Mouse (Mus musculus) granulocyte monocyte progenitor cell, adult 5-6 weeks (primary cell): ENCODE results near the gene Ren1. TPM values are rescaled to one million over a fixed set of nuclear protein-coding genes. Genes with fewer than 3 reads are reported as not detected.
A peak's percentile ranks its signal among the peaks of the same experiment; 100 is the strongest.

ENCODE experiments used
- ATAC-seq: replicated peaks from 2 replicates; pipeline ENCODE4 v1.8.0; 2016; ENCODE audit warnings: mild to moderate bottlenecking, moderate TSS enrichment, inconsistent platforms; ENCODE audit not compliant: poor library complexity, severe bottlenecking
- total RNA-seq, 2 experiments: library from RNA; stranded (forward) in 1 of 2; stranded (reverse) in 1 of 2; fragments of 200-712, 200-1000 nt in 1 of 2; fragments of >200 nt in 1 of 2; fragmentation: Nextera tagmentation in 1 of 2; gene quantifications; 2 replicates each; pipeline ENCODE4 v1.2.3; 2014 to 2017

Gene Ren1
- total RNA-seq (2014; fragmentation: Nextera tagmentation) (not detected in 2 replicates), total RNA-seq (2017) (not detected in 2 replicates)

DNA sequence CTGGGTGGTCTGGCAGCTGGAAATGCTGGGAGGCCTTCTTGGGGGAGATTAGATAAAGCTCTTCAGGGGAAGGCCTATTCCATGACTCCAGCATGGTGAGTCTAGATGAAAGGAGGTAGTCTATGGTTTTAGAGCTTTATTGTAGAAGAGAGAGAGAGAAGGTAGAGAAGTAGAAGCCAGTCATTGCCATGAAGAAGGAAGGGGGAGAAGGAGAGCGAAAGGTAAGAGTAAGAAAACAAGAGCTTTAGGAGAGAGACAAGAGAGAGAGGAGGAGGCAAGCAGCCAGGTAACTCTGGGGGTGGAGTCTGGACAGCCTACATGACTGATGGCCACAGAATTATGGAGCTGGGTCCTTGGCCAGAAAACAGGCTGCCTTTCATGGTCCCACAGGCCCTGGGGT is at the start of gene Ren1:
TSS of gene Ren1 (plus strand) at position 301 of the 400 bp plus-strand sequence.
- ATAC-seq, result no peak

DNA sequence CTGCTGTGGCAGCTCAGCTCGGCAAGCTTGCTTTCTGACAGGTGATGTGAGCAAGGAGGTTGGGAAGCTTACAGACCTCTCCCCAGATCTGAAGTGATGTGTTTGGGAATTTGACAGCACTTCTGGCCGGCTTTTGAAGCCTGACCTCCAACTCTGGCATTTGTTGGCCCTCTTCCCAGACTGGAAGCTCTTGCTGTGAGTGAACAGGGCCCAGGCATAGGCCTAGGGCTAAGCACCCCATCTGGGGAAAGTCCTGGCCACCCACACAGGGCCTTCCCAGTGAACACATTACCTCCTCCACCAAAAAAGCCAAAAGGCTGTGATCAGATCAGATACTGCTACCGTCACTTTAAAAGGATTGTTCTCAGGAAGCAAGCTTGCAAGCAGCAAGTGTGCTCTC is 47.8 kb upstream of the Ren1 start:
- ATAC-seq, result no peak

DNA sequence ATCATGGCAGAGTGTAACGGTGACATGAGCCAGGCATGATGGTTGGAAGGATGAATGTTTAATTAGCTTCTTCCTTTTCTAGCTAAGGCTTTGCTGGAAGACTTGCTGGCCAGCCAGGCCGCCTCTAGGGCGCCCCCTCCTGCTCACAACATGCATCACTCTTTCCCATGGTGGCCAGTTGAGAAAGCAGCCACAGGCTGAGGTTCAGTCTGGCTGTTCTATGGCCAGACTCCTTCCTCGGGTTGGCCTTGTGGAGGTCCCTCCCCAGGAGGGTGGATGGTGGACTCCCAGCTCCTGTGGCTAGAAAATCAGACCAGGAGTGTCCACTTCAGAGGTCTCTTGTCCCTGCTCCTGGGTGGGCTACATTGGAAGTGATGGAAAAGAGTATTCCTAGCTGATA is 43.5 kb upstream of the Ren1 start:
- ATAC-seq, result peak; percentile 79

GRCm38 (mm10) chr1:133307318-133307717 is 43.0 kb upstream of the Ren1 start:
- peak; percentile 65 for ATAC-seq

GRCm38 (mm10) chr1:133309652-133310267 is 40.5 kb upstream of the Ren1 start, which contains the start of gene Golt1a:
Golt1a (plus strand) TSS chr1:133309800.
- no peak for ATAC-seq

DNA sequence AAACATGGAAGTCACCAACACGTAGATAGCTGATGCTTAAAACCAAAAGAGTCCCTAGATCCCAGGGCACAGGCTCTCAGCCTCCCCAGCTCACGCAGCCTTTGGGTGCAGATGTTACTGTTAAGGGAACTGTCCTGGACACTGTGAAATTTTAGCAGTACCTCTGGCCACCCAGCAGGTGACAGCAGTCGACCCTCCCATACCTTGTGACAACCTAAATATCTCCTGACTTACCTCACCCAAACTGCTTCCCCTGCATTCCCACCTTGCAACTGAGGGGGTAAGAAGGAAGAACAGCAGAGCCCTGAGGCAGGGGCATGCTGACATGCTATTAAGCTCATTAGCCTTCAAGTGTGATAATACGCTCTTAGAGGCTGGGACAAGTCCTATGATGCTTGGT is 39.1 kb upstream of the Ren1 start:
- no peak for ATAC-seq

DNA sequence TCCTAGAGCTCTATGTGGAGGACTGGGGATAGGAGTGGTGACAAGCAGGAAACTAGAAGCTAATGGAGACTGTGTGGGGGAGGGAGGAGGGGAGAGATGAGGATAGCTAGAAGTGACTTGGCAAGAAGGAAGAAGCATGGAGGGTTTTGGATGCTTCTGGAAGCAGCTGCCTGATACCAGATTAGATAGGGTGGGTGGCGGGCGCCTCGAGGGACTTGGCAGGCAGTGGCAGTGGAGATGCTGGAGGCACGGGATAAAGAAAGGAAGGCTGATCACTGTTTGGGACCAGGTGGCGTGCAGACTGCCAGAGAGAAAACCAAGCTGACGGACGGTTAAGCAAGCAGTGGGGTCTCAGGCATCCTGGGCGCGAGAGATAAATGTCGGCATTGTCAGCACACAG is 38.4 kb upstream of the Ren1 start:
- ATAC-seq, result no peak

- peak; percentile 71 for ATAC-seq
These were observed 35.9 kb upstream of the Ren1 start for GRCm38 (mm10) chr1:133314364-133314763.

GRCm38 (mm10) chr1:133315775-133316174 is 34.5 kb upstream of the Ren1 start:
- ATAC-seq, result no peak

DNA sequence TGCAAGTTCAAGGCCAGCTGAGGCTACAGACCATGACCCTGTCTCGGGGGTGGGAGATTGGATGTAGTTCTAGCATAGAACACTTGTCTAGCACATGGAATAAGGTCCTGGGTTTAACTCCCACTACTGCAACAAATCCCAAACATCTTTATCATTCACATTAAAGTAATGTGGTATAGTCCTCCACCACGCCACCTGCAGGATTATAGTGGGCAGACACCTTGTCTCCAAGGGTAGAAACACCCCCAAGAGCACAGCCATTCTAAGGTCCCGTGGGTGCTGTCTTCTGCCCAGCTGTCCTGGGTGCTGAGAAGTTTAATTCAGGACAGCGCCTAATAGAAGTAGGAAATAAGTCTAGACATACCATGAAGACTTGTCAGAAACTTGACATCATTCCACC is 33.7 kb upstream of the Ren1 start:
- no peak for ATAC-seq

- ATAC-seq, result no peak
These were observed 33.2 kb upstream of the Ren1 start for GRCm38 (mm10) chr1:133317149-133317548.

GRCm38 (mm10) chr1:133321267-133321925 is 28.9 kb upstream of the Ren1 start, which contains the start of gene Kiss1:
Kiss1 (plus strand) TSS chr1:133321875.
- no peak for ATAC-seq

DNA sequence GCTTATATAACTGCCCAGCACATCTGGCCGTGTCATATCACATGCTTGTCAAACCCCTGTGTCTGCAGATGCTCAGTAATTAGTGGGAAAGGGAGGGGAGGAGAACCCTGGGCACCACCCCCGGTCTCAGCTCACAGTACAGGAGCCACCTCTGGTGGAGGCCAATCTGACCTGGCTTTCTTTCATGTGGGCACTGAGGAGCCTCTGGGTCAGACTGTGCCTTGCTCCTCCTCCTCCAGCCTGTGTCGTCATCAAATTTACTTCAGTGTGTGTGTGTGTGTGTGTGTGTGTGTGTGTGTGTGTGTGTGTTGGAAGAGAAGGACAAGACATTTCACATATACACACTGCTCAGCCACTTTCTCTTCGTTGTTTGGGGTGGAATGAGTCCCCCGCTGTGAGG is 27.0 kb upstream of the Ren1 start:
- no peak for ATAC-seq

- no peak for ATAC-seq
These were observed 24.4 kb upstream of the Ren1 start for GRCm38 (mm10) chr1:133325951-133326350.

- ATAC-seq, result no peak
These were observed 23.2 kb upstream of the Ren1 start for GRCm38 (mm10) chr1:133327094-133327493.

GRCm38 (mm10) chr1:133328299-133328795 is 22.0 kb upstream of the Ren1 start:
- no peak for ATAC-seq

DNA sequence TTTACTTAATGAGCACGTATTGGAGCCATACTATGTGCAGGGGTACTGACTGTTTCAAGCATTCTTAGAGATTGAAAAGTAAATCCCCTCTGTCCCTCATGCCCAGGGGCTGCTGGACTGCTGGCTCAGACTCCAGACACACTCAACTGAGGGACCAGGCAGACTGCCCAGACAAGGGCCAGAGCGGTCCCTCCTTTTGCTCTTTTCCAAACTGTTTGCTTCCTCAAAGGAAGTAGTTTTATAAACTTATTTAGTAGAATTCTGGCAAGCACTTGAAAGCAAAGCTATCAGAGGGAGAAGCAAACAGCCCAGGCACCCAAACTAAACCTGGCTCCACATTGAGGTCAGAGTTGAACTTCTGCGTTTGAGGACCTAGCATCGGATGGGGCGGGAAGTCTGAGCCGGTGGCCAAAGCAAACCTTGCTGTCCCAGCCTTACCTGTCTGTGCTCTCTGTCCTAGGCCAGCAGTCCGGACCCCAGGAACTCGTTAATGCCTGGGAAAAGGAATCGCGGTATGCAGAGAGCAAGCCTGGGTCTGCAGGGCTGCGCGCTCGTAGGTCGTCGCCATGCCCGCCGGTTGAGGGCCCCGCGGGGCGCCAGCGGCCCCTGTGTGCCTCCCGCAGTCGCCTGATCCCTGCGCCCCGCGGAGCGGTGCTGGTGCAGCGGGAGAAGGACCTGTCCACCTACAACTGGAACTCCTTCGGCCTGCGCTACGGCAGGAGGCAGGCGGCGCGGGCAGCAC is 21.2 kb upstream of the Ren1 start:
- no peak; the same call in 1 of the 2 replicates for ATAC-seq

DNA sequence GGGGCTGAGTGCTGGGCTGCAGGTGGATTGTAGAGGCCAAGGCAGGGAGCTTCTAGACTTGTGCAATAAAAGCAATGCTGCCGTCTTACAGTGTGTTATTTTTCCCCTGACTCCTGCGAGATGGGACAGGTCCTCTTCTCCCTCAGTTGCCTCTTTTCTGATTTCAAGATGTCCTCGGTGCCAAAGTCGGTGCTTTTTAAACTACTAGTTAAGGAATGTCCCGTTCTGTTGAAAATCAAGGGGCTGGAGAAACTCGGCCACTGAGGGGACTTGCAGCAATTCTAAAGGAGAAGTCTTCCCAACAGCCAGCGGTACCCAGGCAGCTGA is 20.7 kb upstream of the Ren1 start:
- no peak for ATAC-seq

- no peak for ATAC-seq
These were observed 19.2 kb upstream of the Ren1 start for GRCm38 (mm10) chr1:133331142-133331541.

- ATAC-seq, result no peak
These were observed 17.5 kb upstream of the Ren1 start for GRCm38 (mm10) chr1:133332656-133333430.
